Mouse (Mus musculus): ENCODE data around the gene Ngdn.

DNA sequence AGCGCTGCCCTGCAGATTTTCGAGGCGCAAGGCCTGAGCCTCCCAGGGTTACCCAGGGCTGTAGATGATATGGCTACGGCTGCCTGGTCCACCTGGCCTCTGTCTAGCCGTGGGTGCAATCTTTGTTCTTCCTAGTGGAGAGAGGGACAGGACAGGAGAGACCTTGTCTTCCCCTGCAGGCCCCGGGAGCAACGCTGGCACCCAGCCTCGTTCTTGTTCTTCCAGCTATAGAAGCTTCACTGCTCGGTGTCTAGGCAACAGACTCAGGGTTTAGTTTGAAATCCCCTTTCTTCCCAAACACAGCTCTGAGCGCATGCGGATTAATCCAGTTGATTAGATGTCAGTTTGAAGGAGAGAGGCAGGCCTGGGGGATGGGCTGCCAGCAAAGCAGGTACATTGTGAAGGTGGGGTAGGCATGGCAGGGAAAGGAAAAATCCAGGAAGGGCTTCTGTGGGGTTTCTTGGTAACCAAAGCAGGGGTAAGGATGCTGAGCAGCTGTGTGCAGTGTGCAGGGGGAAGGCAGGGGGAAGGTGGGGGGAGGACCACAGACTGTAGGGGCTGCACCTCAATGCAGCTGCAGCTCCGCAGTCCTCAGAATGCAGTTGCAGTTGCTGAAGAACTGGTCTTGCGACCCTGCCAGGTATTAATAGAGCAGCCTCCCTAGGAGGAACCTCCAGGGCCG, 19.7 kb upstream of the Ngdn start:
- TF ChIP-seq CTCF (conservative IDR thresholded peaks at IDR 0.05; ENCODE audit: insufficient read depth, insufficient read length, low read depth, low read length) (no peak), POLR2A (IDR thresholded peaks at IDR 0.05; ENCODE audit: low read depth, low read length) (no peak)

All from kidney, adult 2 months (tissue).